Comparison of ENCODE assay signal across 8 mouse cellular contexts in genomic region chr11:72207834-72208377, GRCm38 (mm10). TPM values are rescaled to one million over a fixed set of nuclear protein-coding genes. Genes with fewer than 3 reads are reported as not detected.
DNase-seq lines count a peak whose midpoint lies in the region; ATAC-seq and TF ChIP-seq lines count a peak whose summit lies in the region.

No protein-coding gene starts in this region.

- no peak for TF ChIP-seq CTCF in left cerebral cortex, adult 2 months (IDR thresholded peaks at IDR 0.05)
- no peak for TF ChIP-seq CTCF in embryonic fibroblast, embryonic 13.5 days (IDR thresholded peaks at IDR 0.05; ENCODE audit: borderline replicate concordance, insufficient read depth, low read length)

- no peaks in the 10 kb centered on the region for H3K9me3 ChIP-seq in neural tube, embryonic 14.5 days (ENCODE audit: control insufficient read depth, low read length)

- peaks cover 27% of the 10 kb centered on the region for H3K36me3 ChIP-seq in neural tube, embryonic 14.5 days (ENCODE audit: control insufficient read depth, insufficient read depth, low read length)

- H3K27ac ChIP-seq in left cerebral cortex, adult 2 months: peak overlapping the region; percentile 93
- H3K27ac ChIP-seq in embryonic fibroblast, embryonic 13.5 days (ENCODE audit: insufficient read depth, low read length): no peak overlapping the region
- no peak overlapping the region; the same call in 1 of the 2 replicates for H3K27ac ChIP-seq in neural tube, embryonic 14.5 days (ENCODE audit: low read depth, low read length)

- no peak for TF ChIP-seq POLR2A in embryonic fibroblast, embryonic 13.5 days (IDR thresholded peaks at IDR 0.05; ENCODE audit: low read depth, low read length)

- no peaks in the 10 kb centered on the region for H3K27me3 ChIP-seq in neural tube, embryonic 14.5 days (ENCODE audit: control insufficient read depth, insufficient read depth, low read length)

- peak overlapping the region; percentile 82 for H3K9ac ChIP-seq in neural tube, embryonic 14.5 days (replicated peaks; ENCODE audit: low read depth, low read length)

- intact Hi-C loops in left cerebral cortex, adult 2 months (cut with DNase I): loop anchor here (5.0 kb wide), 1 partner anchor 156 kb away; no protein-coding TSS in a partner anchor
- intact Hi-C loops in left cerebral cortex, postnatal 4 days (cut with DNase I): loop anchor here (5.0 kb wide), 1 partner anchor 156 kb away; no protein-coding TSS in a partner anchor

- H3K4me2 ChIP-seq in neural tube, embryonic 14.5 days (ENCODE audit: low read depth, low read length): peak overlapping the region; percentile 91

- ATAC-seq in neural tube, embryonic 14.5 days (ENCODE audit: low read depth): no peak; the same call in 1 of the 2 replicates

- peak overlapping the region; percentile 76 for H3K4me3 ChIP-seq in left cerebral cortex, adult 2 months
- peak overlapping the region; percentile 96 for H3K4me3 ChIP-seq in embryonic fibroblast, embryonic 13.5 days (ENCODE audit: insufficient read depth, low read length)
- peak overlapping the region; percentile 48 for H3K4me3 ChIP-seq in neural tube, embryonic 14.5 days (ENCODE audit: low read depth, low read length)

- DNase-seq in left cerebral cortex, adult 2 months (ENCODE audit: extremely low spot score in 1 of 2, low spot score in 2 of 2): no peak
- DNase-seq in left cerebral cortex, postnatal 4 days: no peak
- DNase-seq in kidney, postnatal 10 days: peak; percentile 30
- no peak for DNase-seq in embryo, embryonic 11 days
- no peak for DNase-seq in cerebellum, postnatal 4 days (ENCODE audit: low spot score in 2 of 2)
- DNase-seq in retina, embryonic 14.5 days (ENCODE audit: low spot score): no peak

- H3K4me1 ChIP-seq in embryonic fibroblast, embryonic 13.5 days (ENCODE audit: control insufficient read depth, insufficient read depth, low read length): no peaks in the 10 kb centered on the region
- H3K4me1 ChIP-seq in neural tube, embryonic 14.5 days (ENCODE audit: control insufficient read depth, insufficient read depth, low read length): peaks cover 14% of the 10 kb centered on the region

- WGBS in neural tube, embryonic 14.5 days: 20% methylated on average over 17 of the region's 17 CpGs

RNA-seq across cellular contexts. Expression of gene Txndc17, which starts 0.6 kb away (rescaled TPM):
- 10 to 100 TPM; 30.3 to 34.9 TPM for total RNA-seq in left cerebral cortex, adult 2 months (2021)
- total RNA-seq in left cerebral cortex, postnatal 4 days (2021): 10 to 100 TPM; 54.9 to 61.7 TPM
- polyA plus RNA-seq in embryonic fibroblast, embryonic 13.5 days (2011; ENCODE audit: insufficient read length, low read depth, missing spikeins): 131 and 168 TPM in 2 replicates
- 147 and 158 TPM in 2 replicates for polyA plus RNA-seq in neural tube, embryonic 14.5 days (2014; fragmentation: Nextera tagmentation; extraction: Ambion mirVana)

RNA-seq across cellular contexts. Expression of gene 4933427D14Rik, which starts 0.6 kb away (rescaled TPM):
- 10 to 100 TPM; 30.5 to 39.7 TPM for total RNA-seq in left cerebral cortex, adult 2 months (2021)
- 10 to 100 TPM; 36.3 to 37.6 TPM for total RNA-seq in left cerebral cortex, postnatal 4 days (2021)
- 8.0 and 11.8 TPM in 2 replicates for polyA plus RNA-seq in embryonic fibroblast, embryonic 13.5 days (2011; ENCODE audit: insufficient read length, low read depth, missing spikeins)
- polyA plus RNA-seq in neural tube, embryonic 14.5 days (2014; fragmentation: Nextera tagmentation; extraction: Ambion mirVana): 15.9 and 20.1 TPM in 2 replicates

RNA-seq across cellular contexts. Expression of gene Gm43951, which starts 1.3 kb away (rescaled TPM):
- 10 to 100 TPM; 14.5 to 15.1 TPM for total RNA-seq in left cerebral cortex, adult 2 months (2021)
- 10 to 100 TPM; 11.8 to 12.6 TPM for total RNA-seq in left cerebral cortex, postnatal 4 days (2021)
- polyA plus RNA-seq in embryonic fibroblast, embryonic 13.5 days (2011; ENCODE audit: insufficient read length, low read depth, missing spikeins): 0.90 and 1.1 TPM in 2 replicates
- polyA plus RNA-seq in neural tube, embryonic 14.5 days (2014; fragmentation: Nextera tagmentation; extraction: Ambion mirVana): 0.12 and 0.36 TPM in 2 replicates

RNA-seq across cellular contexts. Expression of gene Med31, which starts 7.5 kb away (rescaled TPM):
- 10 to 100 TPM; 15.9 to 18.0 TPM for total RNA-seq in left cerebral cortex, adult 2 months (2021)
- total RNA-seq in left cerebral cortex, postnatal 4 days (2021): 10 to 100 TPM; 13.8 to 14.6 TPM
- polyA plus RNA-seq in embryonic fibroblast, embryonic 13.5 days (2011; ENCODE audit: insufficient read length, low read depth, missing spikeins): 13.5 and 13.8 TPM in 2 replicates
- polyA plus RNA-seq in neural tube, embryonic 14.5 days (2014; fragmentation: Nextera tagmentation; extraction: Ambion mirVana): 54.9 and 55.6 TPM in 2 replicates

RNA-seq across cellular contexts. Expression of gene Slc13a5, which starts 59.1 kb away (rescaled TPM):
- 10 to 100 TPM; 15.0 to 22.3 TPM for total RNA-seq in left cerebral cortex, adult 2 months (2021)
- total RNA-seq in left cerebral cortex, postnatal 4 days (2021): 1 to 10 TPM; 7.2 to 9.8 TPM
- 0.74 TPM in 1 of 2 replicates, not detected in the other for polyA plus RNA-seq in embryonic fibroblast, embryonic 13.5 days (2011; ENCODE audit: insufficient read length, low read depth, missing spikeins)
- 0.76 and 1.8 TPM in 2 replicates for polyA plus RNA-seq in neural tube, embryonic 14.5 days (2014; fragmentation: Nextera tagmentation; extraction: Ambion mirVana)
